Mouse (Mus musculus) megakaryocyte-erythroid progenitor cell, adult 5 weeks (primary cell): Measurements from ENCODE around the gene Scml4. TPM values are rescaled to one million over a fixed set of nuclear protein-coding genes. Genes with fewer than 3 reads are reported as not detected.

Source experiments
- polyA plus RNA-seq: library from polyadenylated mRNA; stranded (reverse); fragments of >175 nt; gene quantifications from 2 replicates; pipeline ENCODE4 v1.2.3, GENCODE M21; 2012

Gene Scml4
- polyA plus RNA-seq, result 0.56 and 1.2 TPM in 2 replicates

DNA sequence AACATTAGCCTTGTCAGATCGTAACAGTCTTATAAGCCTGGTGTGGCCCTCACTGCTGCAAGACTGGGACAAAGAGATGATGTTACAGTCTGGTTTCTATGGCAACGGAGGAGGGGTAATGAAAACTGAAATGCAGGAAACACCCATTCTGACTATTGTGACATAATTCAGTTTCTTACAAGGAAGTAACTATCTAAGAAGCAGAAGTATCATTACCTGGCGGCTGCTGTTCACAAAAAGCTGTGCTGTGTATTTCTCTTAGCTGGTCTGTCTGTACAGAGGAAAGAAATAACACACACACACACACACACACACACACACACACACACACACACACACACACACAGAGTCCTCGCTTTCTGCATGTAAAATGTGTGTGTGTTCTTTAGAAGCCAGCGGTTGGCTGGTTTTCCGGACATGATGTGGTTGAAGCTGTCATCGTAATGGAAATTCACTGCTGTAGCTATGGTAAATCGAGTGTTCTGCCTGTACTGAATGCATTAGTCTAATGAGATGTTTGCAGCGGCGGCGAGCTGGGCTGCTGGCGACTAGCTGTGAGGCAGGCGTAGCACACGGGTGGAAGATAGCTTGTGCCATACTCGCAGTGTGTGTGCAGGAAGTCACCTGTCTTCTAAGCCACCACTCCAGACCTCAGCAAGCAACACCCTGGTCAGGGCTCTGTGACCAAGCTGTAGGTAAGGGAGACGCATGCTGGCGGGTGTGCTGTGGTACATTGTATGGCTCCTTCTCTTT, at the start of gene Scml4:
Gene Scml4, plus strand, starts transcription at position 212 of the 753 bp plus-strand sequence.

Other genes starting within 250 kb of the Scml4 start
- gene Sec63, start 98.9 kb upstream of the Scml4 start, polyA plus RNA-seq, result 10.9 and 14.2 TPM in 2 replicates